Mouse (Mus musculus): ENCODE measurements around the gene Ube4b. TPM values are rescaled to one million over a fixed set of nuclear protein-coding genes. Genes with fewer than 3 reads are reported as not detected.
"Not testable (repeated sequence)": the region's sequence is repeated elsewhere in the genome, so short reads cannot be mapped to it uniquely, and the experiment has no call there.

The Ube4b gene
- total RNA-seq (2021): 10 to 100 TPM; 65.8 to 85.7 TPM
- long read RNA-seq, experiment 1, full-length matches to known transcripts: 1 of 11 reads
- long read RNA-seq, experiment 1, partial matches to known transcripts: 6 of 11 reads
- long read RNA-seq, experiment 1, other reads (novel, unspliced or antisense): 4 of 11 reads
- long read RNA-seq, experiment 2, full-length matches to known transcripts: 5 of 11 reads
- long read RNA-seq, experiment 2, partial matches to known transcripts: 2 of 11 reads
- long read RNA-seq, experiment 2, other reads (novel, unspliced or antisense): 4 of 11 reads

GRCm38 (mm10) chr4:149426325-149427199, at the start of gene Ube4b:
Gene Ube4b (minus strand): TSS chr4:149426749.
- DNase-seq: peak; percentile 95 to 99

GRCm38 (mm10) chr4:149475096-149475495, 48.5 kb upstream of the Ube4b start:
- DNase-seq: no peak

GRCm38 (mm10) chr4:149469557-149469956, 43.0 kb upstream of the Ube4b start:
- no peak for DNase-seq

GRCm38 (mm10) chr4:149463435-149463950, 36.9 kb upstream of the Ube4b start:
- no peak for DNase-seq

GRCm38 (mm10) chr4:149462305-149462971, 35.9 kb upstream of the Ube4b start:
- DNase-seq: no peak

GRCm38 (mm10) chr4:149461579-149462304, 35.2 kb upstream of the Ube4b start:
- DNase-seq: no peak

GRCm38 (mm10) chr4:149460475-149460874, 33.9 kb upstream of the Ube4b start:
- DNase-seq: not testable (repeated sequence)

GRCm38 (mm10) chr4:149459425-149459824, 32.9 kb upstream of the Ube4b start:
- no peak for DNase-seq

GRCm38 (mm10) chr4:149458526-149458925, 32.0 kb upstream of the Ube4b start:
- DNase-seq: peak in 1 of 2 experiments; percentile 20

GRCm38 (mm10) chr4:149457831-149458430, 31.4 kb upstream of the Ube4b start:
- DNase-seq: peak; percentile 81 to 82

GRCm38 (mm10) chr4:149457163-149457562, 30.6 kb upstream of the Ube4b start:
- not testable (repeated sequence) for DNase-seq

- DNase-seq: no peak
Observed at GRCm38 (mm10) chr4:149454879-149455278, 28.3 kb upstream of the Ube4b start, which contains the start of gene Rbp7. Gene Rbp7 (minus strand): TSS chr4:149454978.

GRCm38 (mm10) chr4:149454263-149454662, 27.7 kb upstream of the Ube4b start:
- peak; percentile 72 to 74 for DNase-seq

GRCm38 (mm10) chr4:149453656-149454055, 27.1 kb upstream of the Ube4b start:
- peak; percentile 55 to 60 for DNase-seq

- no peak for DNase-seq
Observed at GRCm38 (mm10) chr4:149450636-149451035, 24.1 kb upstream of the Ube4b start.

GRCm38 (mm10) chr4:149446309-149446708, 19.8 kb upstream of the Ube4b start:
- DNase-seq: no peak

- DNase-seq: peak; percentile 31 to 54
Observed at GRCm38 (mm10) chr4:149445868-149446267, 19.3 kb upstream of the Ube4b start.

GRCm38 (mm10) chr4:149444964-149445701, 18.6 kb upstream of the Ube4b start:
- DNase-seq: peak; percentile 93 to 94

- no peak for DNase-seq
Observed at GRCm38 (mm10) chr4:149444465-149444864, 17.9 kb upstream of the Ube4b start.

- DNase-seq: no peak
Observed at GRCm38 (mm10) chr4:149442436-149442835, 15.9 kb upstream of the Ube4b start.

Measured in adrenal gland, postnatal 36 days (tissue).